Mouse (Mus musculus) stomach, embryonic 16.5 days (tissue): ENCODE measurements around the gene 2410004P03Rik. TPM values are rescaled to one million over a fixed set of nuclear protein-coding genes. Genes with fewer than 3 reads are reported as not detected.
"Not testable (repeated sequence)": the region's sequence is repeated elsewhere in the genome, so short reads cannot be mapped to it uniquely, and the experiment has no call there.

Experiments used
- ATAC-seq: fragments of 200-750 bp; cut with Nextera tagmentation; 2 replicates; pipeline ENCODE4 v1.8.0; 2017; ENCODE audit warnings: moderate number of reproducible peaks, moderate TSS enrichment; ENCODE audit not compliant: insufficient read depth, low FRiP score
- H3K27ac ChIP-seq: fragments of 300-500 bp; sonication (generic); 2 replicates; pipeline ENCODE4 v1.5.1; 2014; ENCODE audit warnings: low read length
- H3K27me3 ChIP-seq: fragments of 300-500 bp; sonication (generic); 2 replicates; pipeline ENCODE4 v1.6.1; 2014; ENCODE audit warnings: low read length, control low read depth, mixed read lengths; ENCODE audit not compliant: control insufficient read depth, insufficient read depth
- H3K36me3 ChIP-seq: fragments of 300-500 bp; sonication (generic); 2 replicates; pipeline ENCODE4 v1.6.1; 2014; ENCODE audit warnings: low read length; ENCODE audit not compliant: control insufficient read depth, insufficient read depth
- H3K4me1 ChIP-seq: fragments of 300-500 bp; sonication (generic); 2 replicates; pipeline ENCODE4 v1.6.1; 2014; ENCODE audit warnings: low read length, control low read depth, mixed read lengths; ENCODE audit not compliant: control insufficient read depth, insufficient read depth
- H3K4me2 ChIP-seq: fragments of 300-500 bp; sonication (generic); 2 replicates; pipeline ENCODE4 v1.6.1; 2014; ENCODE audit warnings: low read depth, low read length, mixed read lengths
- H3K4me3 ChIP-seq: fragments of 300-500 bp; sonication (generic); replicated peaks from 2 replicates; pipeline ENCODE4 v1.5.1; 2014; ENCODE audit warnings: mild to moderate bottlenecking, low read length
- H3K9ac ChIP-seq: fragments of 300-500 bp; sonication (generic); 2 replicates; pipeline ENCODE4 v1.6.1; 2014; ENCODE audit warnings: low read length
- H3K9me3 ChIP-seq: fragments of 300-500 bp; sonication (generic); replicated peaks from 2 replicates; pipeline ENCODE4 v1.6.1; 2016; ENCODE audit warnings: low read length, control low read depth; ENCODE audit not compliant: control insufficient read depth
- WGBS: fragments of 180-500 bp; shearing (Covaris S2); extraction: QIAGEN DNeasy Blood & Tissue Kit; methylation state at CpG from one replicate; pipeline ENCODE4 v1.1.7; 2014; 5-methylcytosine and 5-hydroxymethylcytosine counted together
- polyA plus RNA-seq: library from polyadenylated mRNA; unstranded; fragments of >200 nt; fragmentation: Nextera tagmentation; extraction: Ambion mirVana; gene quantifications from 2 replicates; pipeline ENCODE4 v1.2.1, GENCODE M21; 2015

Gene 2410004P03Rik
- polyA plus RNA-seq, 1 experiment from 2014 or later: 0.34 TPM

GRCm38 (mm10) chr12:17033464-17033841 is 21.9 kb upstream of the 2410004P03Rik start:
- H3K4me2 ChIP-seq: no peak overlapping the region
- no peaks in the 10 kb centered on the region for H3K4me1 ChIP-seq
- H3K27ac ChIP-seq: no peak overlapping the region
- no peak overlapping the region for H3K4me3 ChIP-seq
- 63% methylated on average over 9 of the region's 9 CpGs for WGBS
- H3K9ac ChIP-seq: no peak overlapping the region
- no peak for ATAC-seq
- H3K36me3 ChIP-seq: no peaks in the 10 kb centered on the region
- no peaks in the 10 kb centered on the region for H3K27me3 ChIP-seq
- H3K9me3 ChIP-seq: no peaks in the 10 kb centered on the region

- no peak overlapping the region for H3K4me3 ChIP-seq
These were observed 21.4 kb upstream of the 2410004P03Rik start for GRCm38 (mm10) chr12:17032694-17033463.

GRCm38 (mm10) chr12:17024554-17025110 is 13.1 kb upstream of the 2410004P03Rik start:
- no peaks in the 10 kb centered on the region for H3K9me3 ChIP-seq
- H3K27ac ChIP-seq: no peak overlapping the region
- H3K4me3 ChIP-seq: no peak overlapping the region
- 84% methylated on average over 6 of the region's 6 CpGs for WGBS
- H3K4me1 ChIP-seq: no peaks in the 10 kb centered on the region
- H3K36me3 ChIP-seq: no peaks in the 10 kb centered on the region
- no peak overlapping the region for H3K4me2 ChIP-seq
- H3K27me3 ChIP-seq: no peaks in the 10 kb centered on the region
- H3K9ac ChIP-seq: no peak overlapping the region
- no peak for ATAC-seq

More at GRCm38 (mm10) chr12:17032694-17033463, 21.4 kb upstream of the 2410004P03Rik start:
- Histone ChIP-seq H3K9me3 (no peaks in the 10 kb centered on the region), H3K4me1 (no peaks in the 10 kb centered on the region), H3K27ac (no peak overlapping the region), H3K36me3 (no peaks in the 10 kb centered on the region), H3K27me3 (no peaks in the 10 kb centered on the region), H3K9ac (no peak overlapping the region), H3K4me2 (no peak overlapping the region)
- no peak for ATAC-seq
- WGBS: 38% methylated on average over 13 of the region's 13 CpGs

- 85% methylated on average over 4 of the region's 4 CpGs for WGBS
- no peak overlapping the region for H3K27ac ChIP-seq
These were observed 10.6 kb upstream of the 2410004P03Rik start for GRCm38 (mm10) chr12:17022145-17022544.

GRCm38 (mm10) chr12:17021125-17021524 is 9.6 kb upstream of the 2410004P03Rik start:
- not testable (repeated sequence) for H3K27me3 ChIP-seq, H3K4me1 ChIP-seq, H3K4me3 ChIP-seq, H3K9me3 ChIP-seq, H3K9ac ChIP-seq, H3K27ac ChIP-seq, H3K36me3 ChIP-seq, H3K4me2 ChIP-seq, ATAC-seq
- WGBS: 77% methylated on average over 4 of the region's 4 CpGs

More at GRCm38 (mm10) chr12:17022145-17022544, 10.6 kb upstream of the 2410004P03Rik start:
- ATAC-seq: no peak
- Histone ChIP-seq H3K4me3 (no peak overlapping the region), H3K27me3 (no peaks in the 10 kb centered on the region), H3K36me3 (no peaks in the 10 kb centered on the region), H3K4me1 (no peaks in the 10 kb centered on the region), H3K4me2 (no peak overlapping the region), H3K9ac (no peak overlapping the region), H3K9me3 (no peaks in the 10 kb centered on the region)

GRCm38 (mm10) chr12:17018468-17018867 is 6.9 kb upstream of the 2410004P03Rik start:
- Histone ChIP-seq H3K4me1 (no peaks in the 10 kb centered on the region), H3K9me3 (no peaks in the 10 kb centered on the region), H3K27me3 (no peaks in the 10 kb centered on the region), H3K27ac (no peak overlapping the region), H3K9ac (no peak overlapping the region), H3K4me3 (no peak overlapping the region), H3K4me2 (no peak overlapping the region), H3K36me3 (no peaks in the 10 kb centered on the region)
- WGBS: 27% methylated on average over 4 of the region's 4 CpGs
- ATAC-seq: no peak

GRCm38 (mm10) chr12:17015711-17016110 is 4.2 kb upstream of the 2410004P03Rik start:
- Histone ChIP-seq H3K27me3 (no peaks in the 10 kb centered on the region), H3K27ac (no peak overlapping the region), H3K4me2 (no peak overlapping the region), H3K9ac (no peak overlapping the region), H3K9me3 (no peaks in the 10 kb centered on the region), H3K4me1 (peaks cover 8% of the 10 kb centered on the region; the same call in 1 of the 2 replicates), H3K36me3 (no peaks in the 10 kb centered on the region), H3K4me3 (no peak overlapping the region)
- WGBS: 72% methylated on average over 2 of the region's 2 CpGs
- no peak for ATAC-seq

- Histone ChIP-seq H3K4me2 (no peak overlapping the region), H3K27me3 (no peaks in the 10 kb centered on the region), H3K27ac (no peak overlapping the region), H3K9ac (no peak overlapping the region), H3K9me3 (peaks cover 4% of the 10 kb centered on the region; the same call in 1 of the 2 replicates), H3K36me3 (no peaks in the 10 kb centered on the region), H3K4me3 (no peak overlapping the region), H3K4me1 (peaks cover 8% of the 10 kb centered on the region; the same call in 1 of the 2 replicates)
- WGBS: 69% methylated on average over 2 of the region's 2 CpGs
- no peak for ATAC-seq
These were observed 756 bp upstream of the 2410004P03Rik start for GRCm38 (mm10) chr12:17012067-17012899.

GRCm38 (mm10) chr12:17009466-17009865 is 2.1 kb downstream of the 2410004P03Rik start:
- H3K4me1 ChIP-seq: peaks cover 8% of the 10 kb centered on the region; the same call in 1 of the 2 replicates
- ATAC-seq: no peak
- H3K27me3 ChIP-seq: no peaks in the 10 kb centered on the region
- H3K4me3 ChIP-seq: no peak overlapping the region
- no peak overlapping the region for H3K9ac ChIP-seq
- WGBS: 94% methylated on average over 6 of the region's 6 CpGs
- H3K4me2 ChIP-seq: no peak overlapping the region
- peaks cover 4% of the 10 kb centered on the region; the same call in 1 of the 2 replicates for H3K9me3 ChIP-seq
- H3K36me3 ChIP-seq: no peaks in the 10 kb centered on the region
- H3K27ac ChIP-seq: no peak overlapping the region
